Comparison of ENCODE assay signal across 8 mouse cellular contexts in genomic region chr3:152763139-152763882, GRCm38 (mm10). TPM values are rescaled to one million over a fixed set of nuclear protein-coding genes. Genes with fewer than 3 reads are reported as not detected.
DNase-seq lines count a peak whose midpoint lies in the region; ATAC-seq and TF ChIP-seq lines count a peak whose summit lies in the region.

No protein-coding gene starts in this region.

- no peak overlapping the region for H3K4me3 ChIP-seq in cortical plate, adult 2 months (ENCODE audit: insufficient read depth, low read length)
- H3K4me3 ChIP-seq in heart, embryonic 12.5 days, result peak overlapping the region; percentile 46
- peak overlapping the region; percentile 40 for H3K4me3 ChIP-seq in kidney, embryonic 15.5 days (replicated peaks)

- H3K36me3 ChIP-seq in heart, embryonic 12.5 days, result peaks cover 7% of the 10 kb centered on the region; the same call in 1 of the 2 replicates
- H3K36me3 ChIP-seq in kidney, embryonic 15.5 days, result peaks cover 14% of the 10 kb centered on the region; the same call in 1 of the 2 replicates

- no peaks in the 10 kb centered on the region for H3K9me3 ChIP-seq in heart, embryonic 12.5 days (replicated peaks)
- H3K9me3 ChIP-seq in kidney, embryonic 15.5 days (replicated peaks), result no peaks in the 10 kb centered on the region

- no peak overlapping the region for H3K27ac ChIP-seq in cortical plate, adult 2 months (ENCODE audit: insufficient read depth, low read length)
- H3K27ac ChIP-seq in heart, embryonic 12.5 days (ENCODE audit: poor library complexity, severe bottlenecking), result peak overlapping the region; percentile 76
- H3K27ac ChIP-seq in kidney, embryonic 15.5 days, result peak overlapping the region; percentile 62; the same call in 1 of the 2 replicates

- no peaks in the 10 kb centered on the region for H3K27me3 ChIP-seq in heart, embryonic 12.5 days (replicated peaks)
- H3K27me3 ChIP-seq in kidney, embryonic 15.5 days, result no peaks in the 10 kb centered on the region

- H3K9ac ChIP-seq in heart, embryonic 12.5 days, result peak overlapping the region; percentile 55
- 0 out of 2 replicates have a peak overlapping the region, but pooled peaks have one; percentile 25 for H3K9ac ChIP-seq in kidney, embryonic 15.5 days

- peak overlapping the region; percentile 70 for H3K4me2 ChIP-seq in heart, embryonic 12.5 days
- peak overlapping the region; percentile 68 for H3K4me2 ChIP-seq in kidney, embryonic 15.5 days

- TF ChIP-seq CTCF in cortical plate, adult 2 months (IDR thresholded peaks at IDR 0.05; ENCODE audit: extremely low read depth, insufficient read depth, low read length), result 0 out of 2 replicates have a peak, but pooled peaks have one; percentile 8

- H3K4me1 ChIP-seq in cortical plate, adult 2 months (ENCODE audit: control insufficient read depth, insufficient read depth, low read length), result no peaks in the 10 kb centered on the region; the same call in 1 of the 2 replicates
- H3K4me1 ChIP-seq in heart, embryonic 12.5 days (replicated peaks), result peaks cover 47% of the 10 kb centered on the region
- peaks cover 21% of the 10 kb centered on the region for H3K4me1 ChIP-seq in kidney, embryonic 15.5 days

- peak; percentile 80 for ATAC-seq in heart, embryonic 12.5 days (ENCODE audit: insufficient number of reproducible peaks, low FRiP score)
- peak; percentile 74 for ATAC-seq in kidney, embryonic 15.5 days (replicated peaks; ENCODE audit: low FRiP score)

- peak; percentile 50 for DNase-seq in gastrocnemius, postnatal 10 days
- DNase-seq in gastrocnemius, postnatal 25 days, result no peak
- DNase-seq in lung, postnatal 14 days, result peak; percentile 67
- DNase-seq in ovary, postnatal 10 days (ENCODE audit: low spot score), result peak; percentile 4
- no peak for DNase-seq in urinary bladder, postnatal 10 days (ENCODE audit: low spot score)

- 17% methylated on average over 26 of the region's 26 CpGs for whole genome bisulfite sequencing in heart, embryonic 12.5 days
- 36% methylated on average over 26 of the region's 26 CpGs for WGBS in kidney, embryonic 15.5 days

- no peak for TF ChIP-seq POLR2A in cortical plate, adult 2 months (IDR thresholded peaks at IDR 0.05; ENCODE audit: extremely low read depth, insufficient read depth, low read length)

RNA-seq across cellular contexts. Expression of gene Pigk, which starts 49.4 kb away (rescaled TPM):
- total RNA-seq in gastrocnemius, postnatal 10 days (2021), result 10 to 100 TPM; 26.8 to 27.9 TPM
- total RNA-seq in gastrocnemius, postnatal 25 days (2021), result 10 to 100 TPM; 19.2 to 20.2 TPM
- 24.6 and 25.2 TPM in 2 replicates for polyA plus RNA-seq in cortical plate, adult 2 months (2012; rRNA removed)
- polyA plus RNA-seq in heart, embryonic 12.5 days (2016; fragmentation: Nextera tagmentation; extraction: Ambion mirVana), result 41.4 and 41.7 TPM in 2 replicates
- polyA plus RNA-seq in kidney, embryonic 15.5 days (2015; fragmentation: Nextera tagmentation; extraction: Ambion mirVana), result 42.2 and 45.6 TPM in 2 replicates

Comparison
In these comparisons a context has a peak if more than half of its experiments do, and no peak if none do; other contexts are left out.
1. DNase-seq: peak in gastrocnemius, postnatal 10 days (single experiment), lung, postnatal 14 days (single experiment) and ovary, postnatal 10 days (single experiment); none in gastrocnemius, postnatal 25 days (single experiment) and urinary bladder, postnatal 10 days (single experiment).